Mouse (Mus musculus) T-helper 2 cell (primary cell): ENCODE measurements around the gene Mrpl44.

Source experiments
- in situ Hi-C: fragments of 300-600 bp; cut with MboI, MseI; formaldehyde crosslinking; loops from one replicate; pipeline ENCODE4 v1.15.1; 2025; ENCODE audit warnings: high pct_unique_total_duplicates

Gene Mrpl44

DNA sequence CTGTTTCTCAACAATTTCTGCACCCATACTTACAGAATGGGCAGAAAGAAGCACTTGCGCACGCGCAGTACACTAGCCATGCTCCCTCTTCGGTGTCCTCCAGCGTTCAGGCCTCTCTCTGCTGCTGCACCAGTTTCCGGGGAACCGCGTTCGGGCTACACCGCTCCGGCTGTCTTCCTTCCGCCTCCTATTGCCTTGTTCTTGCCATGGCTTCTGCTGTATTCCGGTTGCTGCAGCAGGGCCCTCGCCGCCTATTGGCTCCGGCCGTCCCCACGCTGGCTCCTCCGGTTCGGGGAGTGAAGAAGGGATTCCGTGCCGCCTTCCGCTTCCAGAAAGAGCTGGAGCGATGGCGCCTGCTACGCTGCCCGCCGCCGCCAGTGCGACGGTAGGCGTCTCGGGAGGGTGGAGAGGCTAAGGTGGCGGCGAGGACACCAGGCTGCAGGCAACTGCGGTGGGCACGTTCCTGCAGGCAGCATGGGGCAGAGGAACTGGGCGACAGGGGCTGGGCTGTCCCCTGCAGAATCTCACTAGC lies at the start of gene Mrpl44, which contains the start of gene Wdfy1:
Mrpl44 (plus strand) TSS at position 92 of the 532 bp plus-strand sequence.
Wdfy1 (minus strand) TSS at position 217 of the 532 bp plus-strand sequence.
- in situ Hi-C loops: no loop called here

DNA sequence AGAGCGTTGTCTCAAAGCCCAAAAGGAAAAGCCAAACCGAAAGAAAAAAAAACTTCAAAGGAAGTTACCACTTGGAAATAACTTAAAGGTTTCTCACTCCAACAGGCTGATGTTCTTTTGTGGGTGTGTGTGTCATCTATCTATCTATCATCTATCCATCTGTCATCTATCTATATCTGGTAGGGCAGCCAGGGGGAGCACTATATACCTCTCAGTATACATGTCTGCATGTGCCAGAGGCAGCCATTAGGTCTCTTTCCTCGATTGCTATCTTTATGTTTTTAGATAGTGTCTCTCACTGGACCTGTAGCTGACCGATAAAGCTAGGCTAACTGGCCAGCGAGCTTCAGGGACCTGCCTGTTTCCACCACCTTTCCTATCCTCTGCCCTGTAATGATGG lies 41.0 kb upstream of the Mrpl44 start:
- in situ Hi-C loops: no loop called here

DNA sequence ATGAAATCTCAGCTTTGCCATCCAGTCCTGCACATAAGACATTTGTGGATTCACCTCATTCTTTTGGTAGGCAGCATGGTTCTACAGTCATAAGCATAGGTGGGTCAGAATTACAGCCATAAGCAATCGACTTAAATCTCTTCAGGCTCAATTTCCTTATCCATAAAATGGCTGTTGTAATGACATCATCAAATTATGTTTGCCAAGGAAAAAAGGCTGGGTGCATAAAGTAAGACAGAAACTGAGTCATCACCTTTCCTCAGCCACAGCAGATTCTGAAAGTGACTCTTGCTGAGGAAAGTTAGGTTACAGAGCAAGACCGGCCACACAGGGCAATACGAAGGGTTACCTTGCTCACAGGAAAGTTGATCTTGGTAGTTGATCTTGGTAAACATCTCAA lies 39.4 kb upstream of the Mrpl44 start:
- in situ Hi-C loops: no loop called here

DNA sequence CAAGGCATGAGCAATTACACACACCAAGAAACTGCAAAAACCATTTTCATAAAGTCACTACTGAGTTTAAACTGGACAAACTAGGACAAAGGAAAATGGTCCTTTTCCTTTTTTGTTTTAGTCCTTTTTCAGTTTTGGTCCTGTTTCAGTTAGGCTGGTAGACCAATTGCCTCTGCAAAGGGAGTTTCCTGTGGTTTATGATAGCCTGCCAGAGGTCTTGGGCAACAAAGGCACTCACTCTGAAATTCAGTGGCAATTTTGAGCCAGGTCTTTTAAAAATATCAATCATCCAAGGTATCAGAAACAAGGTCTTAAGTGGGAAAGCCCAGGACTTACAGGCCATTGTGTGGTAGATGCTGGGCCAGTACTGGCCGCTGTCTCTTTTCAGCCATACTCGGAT lies 36.1 kb upstream of the Mrpl44 start:
- in situ Hi-C loops: no loop called here

DNA sequence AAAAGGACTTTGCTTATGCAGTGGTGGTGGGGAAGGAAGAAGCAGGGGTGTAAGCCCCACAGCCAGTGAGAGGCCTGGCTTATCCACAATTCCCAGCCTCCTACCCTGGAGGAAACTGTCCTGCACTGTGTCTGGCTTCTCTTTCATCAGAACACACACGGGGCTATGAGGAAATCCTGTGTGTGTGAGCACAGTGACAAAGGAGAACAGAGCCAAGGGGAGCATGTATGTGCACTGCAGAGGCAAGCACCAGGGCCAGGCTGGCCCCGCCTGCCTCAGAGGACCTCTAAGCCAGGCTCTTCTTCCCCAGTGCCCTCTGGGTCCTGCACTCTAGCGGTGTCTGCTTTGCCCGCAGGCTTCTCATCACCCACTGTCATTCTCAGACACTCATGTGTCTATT lies 34.8 kb upstream of the Mrpl44 start:
- in situ Hi-C loops: no loop called here

DNA sequence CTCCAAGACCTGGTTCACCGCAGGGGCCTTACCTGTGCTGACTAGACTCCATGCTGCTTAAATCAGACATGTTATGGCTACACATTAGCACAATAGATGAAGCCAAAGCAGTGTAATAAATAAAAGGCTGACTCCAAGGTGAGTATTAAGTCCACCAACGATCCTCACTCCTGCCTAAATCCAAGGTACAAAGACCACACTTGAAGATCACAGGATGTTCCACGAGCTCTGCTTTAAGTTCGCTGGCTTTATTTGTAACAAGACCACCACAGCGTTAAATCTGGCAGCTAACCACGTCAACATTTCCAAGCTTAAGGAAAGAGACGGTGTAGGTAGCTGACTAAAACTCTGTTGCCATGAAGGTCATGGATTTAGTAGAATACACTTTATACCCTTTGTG lies 32.9 kb upstream of the Mrpl44 start:
- in situ Hi-C loops: no loop called here

DNA sequence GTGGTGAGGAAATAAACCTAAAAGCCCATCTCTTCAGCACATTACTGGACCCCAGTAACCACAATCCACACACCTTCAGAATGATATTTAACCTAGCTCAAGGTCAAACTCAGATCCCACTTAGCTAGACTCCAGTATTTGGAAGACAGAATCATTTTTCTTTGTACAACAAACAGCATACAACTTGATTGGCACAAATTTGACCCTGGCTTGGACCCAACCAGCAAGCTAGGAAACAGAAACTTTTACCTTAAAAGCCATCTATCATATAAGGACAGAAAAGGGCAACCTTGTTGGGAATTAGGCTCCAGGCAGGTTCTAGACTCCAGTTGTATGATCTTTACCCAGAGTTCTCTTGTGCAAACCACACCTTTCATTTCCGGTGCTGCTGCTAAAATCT lies 32.4 kb upstream of the Mrpl44 start:
- in situ Hi-C loops: no loop called here

DNA sequence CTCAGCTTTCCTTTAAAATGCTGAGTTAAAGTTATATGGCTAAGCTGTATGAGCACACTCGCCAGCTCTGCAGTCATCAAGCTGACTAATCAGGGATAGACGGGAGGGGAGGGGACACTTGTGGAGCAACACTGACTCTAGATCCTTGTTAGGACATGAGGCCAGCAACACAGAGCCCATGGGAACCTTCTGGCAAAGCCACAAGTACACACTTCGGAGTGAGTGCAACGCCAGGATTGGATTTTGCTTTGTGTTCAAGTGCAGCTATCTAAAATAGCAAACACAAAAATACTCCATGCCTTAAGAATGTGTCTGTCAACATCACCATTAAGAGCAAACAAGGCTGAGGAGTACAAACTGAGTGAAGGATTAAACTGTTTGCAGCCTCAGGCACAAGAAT lies 29.8 kb upstream of the Mrpl44 start:
- in situ Hi-C loops: no loop called here

DNA sequence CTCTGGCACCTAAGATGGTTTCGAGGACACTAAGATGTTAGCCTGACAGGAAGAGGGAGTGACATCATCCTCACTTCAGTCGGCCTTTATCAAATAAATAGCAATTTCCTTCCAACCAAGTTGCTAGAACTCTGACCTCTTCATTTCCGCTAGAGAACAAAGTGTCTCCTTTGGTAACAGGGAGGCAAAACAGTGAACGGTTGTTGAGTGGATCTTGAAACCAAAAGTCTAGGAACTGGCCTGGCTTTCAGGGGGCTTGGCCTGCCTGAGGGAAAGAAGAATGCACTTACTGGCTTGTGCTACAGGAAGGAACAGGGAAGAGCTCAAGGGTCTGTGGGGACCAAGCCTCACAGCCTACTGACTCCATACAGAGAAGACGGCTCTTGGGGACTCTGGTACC lies 24.6 kb upstream of the Mrpl44 start:
- in situ Hi-C loops: no loop called here

DNA sequence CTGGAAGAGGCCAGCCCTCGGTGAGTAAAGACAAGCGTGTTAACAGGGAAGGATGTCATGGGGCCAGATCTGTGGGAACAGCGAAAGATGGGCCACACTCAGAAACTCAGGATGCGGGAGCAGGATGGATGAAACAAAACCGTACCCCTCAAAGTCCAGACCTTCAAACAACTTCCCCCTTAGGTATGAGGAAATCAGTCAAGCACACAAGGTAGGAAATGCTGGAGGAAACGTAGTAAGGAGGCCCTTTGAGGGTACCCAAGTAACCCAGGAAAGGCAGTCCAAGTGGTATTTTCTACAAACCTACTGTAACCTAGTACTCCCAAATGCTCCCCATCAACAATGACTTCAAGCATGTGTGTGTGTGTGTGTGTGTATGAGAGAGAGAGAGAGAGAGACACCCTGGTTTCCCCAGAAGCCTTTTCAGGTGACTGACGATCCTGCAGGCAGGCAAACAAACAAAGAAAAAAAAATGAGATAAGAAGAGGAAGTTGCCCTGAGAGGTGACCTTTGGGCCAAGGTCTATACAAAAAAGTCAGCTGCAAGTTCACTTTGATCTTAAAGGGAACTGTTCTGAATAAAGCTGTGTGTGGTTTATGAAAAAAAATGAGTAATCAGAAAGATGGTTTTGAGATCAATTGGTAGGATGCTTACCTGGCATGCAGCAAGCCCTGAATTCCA lies 23.7 kb upstream of the Mrpl44 start:
- in situ Hi-C loops: no loop called here

DNA sequence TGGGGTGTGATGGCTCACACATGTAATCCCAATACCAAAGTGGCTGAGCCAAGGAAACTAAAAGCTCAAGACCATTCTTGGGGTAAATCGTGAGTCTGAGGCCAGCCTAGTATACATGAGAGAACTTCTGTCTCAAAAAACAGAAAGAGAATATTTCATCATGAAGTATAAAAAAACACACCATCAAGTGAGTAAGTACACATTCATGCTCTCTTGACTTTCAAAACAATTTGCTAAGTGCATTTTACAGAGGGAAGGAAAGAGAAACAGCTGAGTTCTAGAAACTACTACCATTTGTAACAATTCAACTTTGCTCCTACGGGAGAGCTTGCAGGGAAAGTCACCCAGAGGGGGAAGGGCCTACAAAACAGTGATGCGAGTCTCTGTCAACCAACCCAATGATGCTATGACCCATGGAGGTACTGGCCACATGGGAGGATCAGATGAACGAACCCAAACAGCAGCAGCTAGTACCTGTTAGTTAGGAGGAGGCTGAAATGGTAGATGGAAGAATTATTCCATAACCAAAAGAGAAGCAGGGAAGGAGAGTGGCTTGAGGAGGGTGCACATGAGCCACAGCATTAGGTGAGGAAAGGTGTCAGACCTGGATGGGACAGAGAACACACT lies 23.0 kb upstream of the Mrpl44 start:
- in situ Hi-C loops: no loop called here

DNA sequence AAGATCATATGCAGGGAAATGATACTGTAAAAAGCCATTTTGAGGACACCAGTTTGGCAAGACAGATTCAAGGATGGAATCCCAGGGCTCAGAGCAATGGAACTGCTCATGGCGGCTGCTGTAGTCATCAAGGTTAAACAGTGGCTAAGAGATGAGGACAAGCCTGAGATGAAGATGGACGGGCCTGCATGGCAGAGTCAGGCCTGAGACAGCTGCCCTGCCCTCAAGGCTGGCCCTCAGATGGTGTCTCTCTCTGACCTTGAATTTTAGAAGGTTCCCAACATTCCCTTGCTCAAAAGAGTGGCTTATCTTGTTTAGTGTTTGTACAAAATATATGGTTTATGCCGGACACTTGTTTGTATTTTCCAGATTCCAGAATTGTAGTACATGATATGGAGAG lies 22.4 kb upstream of the Mrpl44 start:
- in situ Hi-C loops: no loop called here

DNA sequence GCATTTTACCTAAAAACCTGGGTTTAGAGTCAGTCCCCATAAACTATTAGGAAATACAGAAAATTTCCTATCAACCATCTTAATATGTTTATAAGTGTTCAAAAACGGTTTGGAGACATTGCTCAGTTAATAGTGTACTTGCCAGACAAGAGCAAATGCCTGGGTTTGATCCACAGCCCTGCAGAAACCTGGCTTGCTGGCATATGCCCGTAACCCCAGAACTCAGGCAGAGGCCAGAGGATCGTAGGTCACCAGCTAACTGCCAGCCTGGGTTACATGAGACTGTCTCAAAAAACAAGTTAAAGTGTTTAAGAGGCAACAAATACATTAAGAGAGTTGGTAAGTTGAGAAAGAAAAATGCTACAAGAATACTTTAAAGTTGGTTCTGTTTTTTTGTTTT lies 20.9 kb upstream of the Mrpl44 start:
- in situ Hi-C loops: no loop called here

DNA sequence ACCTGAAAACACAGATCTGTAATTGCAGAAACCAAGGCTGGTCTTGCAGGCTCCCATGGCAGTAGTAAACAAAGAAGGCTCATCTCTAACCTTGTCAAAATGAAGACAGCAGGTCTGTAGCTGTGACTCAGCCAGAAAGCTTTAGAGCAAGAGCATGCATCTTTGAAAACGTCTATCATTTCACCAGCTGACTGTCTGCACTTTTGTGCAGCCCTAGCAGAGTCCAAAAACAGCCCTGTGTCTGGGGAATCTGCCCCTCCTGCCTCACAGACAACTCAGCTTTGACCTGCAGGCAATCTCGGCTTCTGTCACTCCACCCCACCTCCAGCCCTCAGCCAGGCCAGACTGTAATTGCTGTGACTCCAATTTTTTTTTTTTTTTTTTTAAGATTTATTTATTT lies 20.4 kb upstream of the Mrpl44 start:
- in situ Hi-C loops: no loop called here

DNA sequence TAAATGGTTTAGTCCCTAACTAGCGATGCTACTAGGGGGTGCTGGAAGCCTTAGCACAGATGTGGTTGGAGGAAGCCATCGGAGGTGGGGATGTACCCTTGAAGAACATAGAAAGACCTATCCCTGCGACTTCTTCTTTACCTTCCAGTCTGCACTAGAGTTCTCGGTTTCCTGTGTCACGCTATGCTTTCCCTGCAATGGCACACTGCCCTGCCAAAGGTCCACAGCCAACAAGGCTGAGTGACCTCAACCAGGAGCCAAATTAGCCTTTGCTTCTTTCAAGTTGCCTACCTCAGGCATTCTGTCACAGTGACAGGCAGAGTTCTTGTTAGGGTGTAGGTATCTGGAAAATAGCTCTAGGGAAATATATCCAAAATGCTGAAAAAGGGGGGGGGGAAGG lies 19.4 kb upstream of the Mrpl44 start:
- in situ Hi-C loops: no loop called here

DNA sequence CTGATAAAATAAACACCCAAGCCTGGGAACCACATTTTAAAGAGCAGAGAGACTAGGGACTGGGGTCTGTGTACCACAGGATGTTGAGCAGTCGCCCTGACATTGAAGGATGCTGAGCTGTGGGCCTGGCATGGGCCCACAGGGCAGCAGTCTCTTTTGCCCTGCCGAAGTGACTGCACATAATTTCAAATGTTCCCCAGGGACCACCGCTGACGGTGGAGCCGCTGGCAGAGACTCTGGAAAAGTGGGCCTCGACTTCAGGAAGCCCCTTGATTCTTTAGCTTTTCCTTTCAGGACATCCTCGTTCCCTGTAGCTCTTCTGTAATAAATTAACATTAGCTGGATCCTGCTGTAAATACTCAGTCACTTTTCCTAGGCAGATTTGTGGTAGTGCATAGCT lies 18.7 kb upstream of the Mrpl44 start:
- in situ Hi-C loops: no loop called here

DNA sequence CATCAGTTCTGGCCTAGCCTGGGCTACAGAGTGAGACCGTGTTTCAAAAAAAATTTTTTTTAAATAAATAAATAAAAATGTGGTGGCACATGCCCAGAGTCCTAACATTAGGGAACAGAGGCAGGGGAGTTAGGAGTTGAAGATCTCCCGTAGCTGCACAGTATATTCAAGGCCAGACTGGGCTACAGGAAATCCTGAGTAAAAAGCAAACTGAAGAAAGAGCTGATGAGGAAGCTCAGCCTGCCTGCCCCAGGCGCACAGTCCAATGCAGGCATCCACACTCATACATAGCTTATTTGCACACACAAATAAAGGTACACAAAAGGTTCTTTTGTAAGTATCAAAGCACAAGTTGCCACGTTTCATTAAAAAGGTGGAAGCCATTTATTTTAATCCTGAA lies 18.2 kb upstream of the Mrpl44 start:
- in situ Hi-C loops: no loop called here

DNA sequence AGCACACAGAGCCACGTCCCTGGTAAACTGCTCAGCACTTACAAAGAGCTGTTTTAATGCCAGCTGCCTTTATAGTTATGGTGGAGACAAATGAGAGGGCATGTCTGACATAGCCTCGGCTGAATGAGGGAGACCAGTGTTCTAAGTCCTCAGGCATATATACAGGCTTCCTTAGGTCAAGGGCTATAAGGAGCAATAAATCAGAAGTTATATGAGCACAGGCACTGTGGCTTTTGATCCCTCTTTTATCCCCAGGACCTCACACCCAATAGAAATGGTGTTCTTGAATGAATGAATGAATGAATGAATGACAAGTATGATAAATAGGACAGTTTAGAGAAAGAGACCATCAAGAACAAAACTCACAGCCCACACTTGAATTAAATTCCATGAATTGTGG lies 16.8 kb upstream of the Mrpl44 start:
- in situ Hi-C loops: no loop called here

DNA sequence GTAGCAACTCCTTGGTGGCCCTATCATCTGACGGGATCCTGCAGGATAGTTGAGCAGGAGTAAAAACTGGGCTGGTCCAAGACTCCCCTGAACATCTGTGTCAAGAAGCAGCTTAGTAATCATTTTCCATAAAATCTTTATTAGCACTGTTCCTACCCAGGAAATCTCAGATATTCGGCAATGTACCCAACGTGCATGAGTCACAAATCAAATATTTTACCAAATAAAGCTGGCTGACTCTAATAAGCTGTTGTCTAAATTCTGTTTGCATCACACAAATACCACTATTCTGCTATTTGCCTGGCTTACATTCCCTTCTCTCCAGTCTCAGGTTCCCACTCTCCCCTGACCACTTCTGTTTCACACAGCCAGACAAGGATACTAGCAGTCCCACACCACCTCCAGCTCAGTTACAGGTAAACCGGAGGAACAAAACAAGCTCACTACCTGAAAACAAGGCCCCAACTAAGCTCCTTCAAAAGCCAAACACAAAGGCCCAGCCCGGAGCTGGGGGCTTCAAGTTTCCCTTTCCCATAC lies 16.3 kb upstream of the Mrpl44 start:
- in situ Hi-C loops: no loop called here

DNA sequence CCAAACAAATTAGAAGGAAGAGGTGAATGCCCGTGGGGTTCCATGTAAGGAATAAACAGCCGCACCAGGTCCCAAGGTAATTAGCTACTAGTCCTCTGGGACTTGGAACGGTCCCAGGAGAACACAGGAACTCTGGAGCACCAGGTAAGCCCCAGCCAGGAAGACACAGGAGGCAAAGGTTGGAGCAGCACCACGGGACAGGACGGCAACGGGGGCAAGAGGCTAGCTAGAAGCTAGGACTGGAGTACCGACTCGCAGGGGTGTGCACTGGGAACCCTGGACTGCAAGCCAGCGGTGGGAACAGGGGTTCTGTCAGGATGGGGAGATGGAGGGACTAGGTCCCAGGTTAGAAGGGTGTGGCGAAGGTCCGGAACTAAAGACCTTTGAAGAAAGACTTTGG lies 15.2 kb upstream of the Mrpl44 start:
- in situ Hi-C loops: loop anchor here (5.0 kb wide), 1 partner anchor 1223 kb away; no protein-coding TSS in a partner anchor

DNA sequence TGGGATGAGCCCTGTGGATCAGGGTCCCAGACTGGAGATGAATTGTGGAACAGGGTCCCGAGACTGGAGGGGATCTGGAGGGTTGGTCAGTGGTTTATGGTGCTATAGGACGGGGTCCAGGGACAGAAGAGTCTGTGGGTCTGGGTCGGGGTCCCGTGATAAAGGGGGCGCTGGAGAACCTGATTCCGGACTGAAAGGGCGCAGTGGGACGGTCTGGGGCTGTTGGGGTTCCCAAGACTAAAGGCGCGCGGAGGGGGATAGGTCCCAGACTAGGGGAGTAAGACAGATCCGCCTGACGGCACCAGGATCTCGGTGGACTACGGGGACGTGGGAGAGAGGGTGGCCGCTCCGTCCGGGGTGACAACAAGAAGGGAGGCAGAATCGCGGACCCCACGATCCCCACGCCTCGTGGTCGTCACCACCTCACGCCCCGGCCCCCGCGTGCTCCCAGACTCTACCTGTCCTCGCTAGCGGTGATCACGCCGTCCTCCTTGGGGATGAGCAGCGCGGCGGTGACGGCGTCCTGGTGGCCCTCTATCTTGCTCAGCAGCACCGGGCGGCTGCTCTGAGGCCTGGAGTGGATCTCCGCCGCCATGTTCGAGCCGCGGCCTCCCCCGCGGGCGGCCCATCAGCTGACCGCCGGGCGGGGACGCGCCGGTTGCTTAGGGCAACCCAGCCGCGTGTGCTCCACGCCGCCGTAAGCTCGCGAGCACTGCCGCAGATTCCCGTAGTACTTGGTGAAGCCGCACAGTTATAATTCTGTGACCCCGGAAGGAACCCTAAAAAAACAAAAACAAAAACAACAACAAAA lies 14.5 kb upstream of the Mrpl44 start:
- in situ Hi-C loops: loop anchor here (5.0 kb wide), 1 partner anchor 1224 kb away; no protein-coding TSS in a partner anchor

DNA sequence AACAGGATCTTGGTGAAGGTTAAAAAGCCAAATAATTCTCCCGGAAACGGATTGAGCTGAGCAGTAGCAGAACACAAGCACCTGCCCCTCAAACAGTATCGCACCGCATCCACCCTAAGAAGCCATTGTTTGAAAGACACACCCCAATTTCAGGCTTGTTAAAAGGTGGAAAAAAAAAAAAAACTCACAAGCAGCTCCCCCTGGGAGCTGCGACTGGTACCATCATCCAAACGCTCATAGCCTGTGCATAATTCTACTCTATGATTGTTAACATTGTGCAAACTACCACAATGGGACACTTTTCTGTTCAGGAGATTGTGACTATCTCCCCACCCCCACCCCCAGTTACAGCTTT lies 13.9 kb upstream of the Mrpl44 start:
- in situ Hi-C loops: loop anchor here (5.0 kb wide), 1 partner anchor 1225 kb away; no protein-coding TSS in a partner anchor
